Mouse (Mus musculus) liver, adult 2 months (tissue): ENCODE measurements around the gene Gm21976.

Experiments used
- CTCF ChIP-seq: fragments of 200-500 bp; IDR thresholded peaks from 2 replicates; pipeline ENCODE4 v1.5.1; 2011; ENCODE audit warnings: low read depth, low read length, control low read depth
- POLR2A ChIP-seq: fragments of 200-500 bp; IDR thresholded peaks from 2 replicates; pipeline ENCODE4 v1.6.1; 2011; ENCODE audit warnings: low read length, control low read depth; ENCODE audit not compliant: insufficient read depth; ENCODE audit errors: extremely low read depth

GRCm38 (mm10) chr13:98244571-98245350 is 34.9 kb upstream of the Gm21976 start:
- TF ChIP-seq CTCF (no peak), POLR2A (no peak)
